Mouse (Mus musculus) heart, embryonic 10.5 days (tissue): Measurements from ENCODE around the gene Tmem255b. TPM values are rescaled to one million over a fixed set of nuclear protein-coding genes. Genes with fewer than 3 reads are reported as not detected.

Experiments used
- polyA plus RNA-seq: library from polyadenylated mRNA; unstranded; fragments of >200 nt; fragmentation: Nextera tagmentation; extraction: Ambion mirVana; gene quantifications from 2 replicates; pipeline ENCODE4 v1.2.1, GENCODE M21; 2016

The Tmem255b gene
- polyA plus RNA-seq, 1 experiment from 2014 or later: 0.18 TPM

Other genes with a start within 250 kb of the Tmem255b start
- 30.5 and 34.0 TPM in 2 replicates for gene Grtp1, start 234.6 kb upstream of the Tmem255b start, polyA plus RNA-seq
- gene Adprhl1, start 181.0 kb upstream of the Tmem255b start, polyA plus RNA-seq: 49.3 and 117 TPM in 2 replicates
- gene Dcun1d2, start 147.1 kb upstream of the Tmem255b start, polyA plus RNA-seq: 23.5 and 27.3 TPM in 2 replicates
- 37.5 and 39.6 TPM in 2 replicates for gene Tmco3, start 147.0 kb upstream of the Tmem255b start, polyA plus RNA-seq
- gene Tfdp1, start 96.4 kb upstream of the Tmem255b start, polyA plus RNA-seq: 120 and 144 TPM in 2 replicates
- not detected in 2 replicates for gene Atp4b, start 38.4 kb upstream of the Tmem255b start, polyA plus RNA-seq
- gene Grk1, start 30.1 kb upstream of the Tmem255b start, polyA plus RNA-seq: 0.10 TPM in 1 of 2 replicates, not detected in the other
- gene Gas6, start 59.3 kb downstream of the Tmem255b start, polyA plus RNA-seq: 13.8 and 23.3 TPM in 2 replicates
- gene 1700029H14Rik, start 127.3 kb downstream of the Tmem255b start, polyA plus RNA-seq: not detected in 2 replicates
- 33.0 and 48.0 TPM in 2 replicates for gene Rasa3, start 242.4 kb downstream of the Tmem255b start, polyA plus RNA-seq